Mouse (Mus musculus) forebrain, embryonic 16.5 days (tissue): ENCODE measurements around the gene Myo10. TPM values are rescaled to one million over a fixed set of nuclear protein-coding genes. Genes with fewer than 3 reads are reported as not detected.

Experiments
- ATAC-seq: fragments of 200-750 bp; cut with Nextera tagmentation; 2 replicates; pipeline ENCODE4 v1.8.0; 2017; ENCODE audit warnings: mild to moderate bottlenecking, moderate library complexity
- H3K27ac ChIP-seq: fragments of 300-500 bp; sonication (generic); 2 replicates; pipeline ENCODE4 v1.5.1; 2014; ENCODE audit warnings: low read length, control low read depth
- H3K27me3 ChIP-seq: fragments of 300-500 bp; sonication (generic); replicated peaks from 2 replicates; pipeline ENCODE4 v1.6.1; 2014; ENCODE audit warnings: low read length; ENCODE audit not compliant: control insufficient read depth, insufficient read depth
- H3K36me3 ChIP-seq: fragments of 300-500 bp; sonication (generic); 2 replicates; pipeline ENCODE4 v1.6.1; 2014; ENCODE audit not compliant: control insufficient read depth, insufficient read depth
- H3K4me1 ChIP-seq: fragments of 300-500 bp; sonication (generic); replicated peaks from 2 replicates; pipeline ENCODE4 v1.6.1; 2014; ENCODE audit warnings: low read length; ENCODE audit not compliant: control insufficient read depth, insufficient read depth
- H3K4me2 ChIP-seq: fragments of 300-500 bp; sonication (generic); 2 replicates; pipeline ENCODE4 v1.6.1; 2014; ENCODE audit warnings: mild to moderate bottlenecking, low read length, control low read depth
- H3K4me3 ChIP-seq: fragments of 300-500 bp; sonication (generic); replicated peaks from 2 replicates; pipeline ENCODE4 v1.5.1; 2014; ENCODE audit warnings: mild to moderate bottlenecking, low read length, control low read depth
- H3K9ac ChIP-seq: fragments of 300-500 bp; sonication (generic); replicated peaks from 2 replicates; pipeline ENCODE4 v1.6.1; 2014; ENCODE audit warnings: low read depth, low read length, control low read depth
- H3K9me3 ChIP-seq: fragments of 300-500 bp; sonication (generic); 2 replicates; pipeline ENCODE4 v1.6.1; 2016; ENCODE audit warnings: low read length; ENCODE audit not compliant: control insufficient read depth
- WGBS: fragments of 180-500 bp; shearing (Covaris S2); extraction: QIAGEN DNeasy Blood & Tissue Kit; methylation state at CpG from one replicate; pipeline ENCODE4 v1.1.7; 2014; 5-methylcytosine and 5-hydroxymethylcytosine counted together
- polyA plus RNA-seq: library from polyadenylated mRNA; unstranded; fragments of >200 nt; fragmentation: Nextera tagmentation; extraction: Ambion mirVana; gene quantifications from 2 replicates; pipeline ENCODE4 v1.2.1, GENCODE M21; 2015

Myo10 gene
- polyA plus RNA-seq, 1 experiment from 2014 or later: 38.4 TPM

- WGBS: 65% methylated on average over 4 of the region's 4 CpGs
- Histone ChIP-seq H3K4me1 (peaks cover 10% of the 10 kb centered on the region), H3K36me3 (no peaks in the 10 kb centered on the region), H3K4me3 (no peak overlapping the region), H3K27me3 (peaks cover 34% of the 10 kb centered on the region), H3K9ac (no peak overlapping the region), H3K4me2 (no peak overlapping the region), H3K9me3 (no peaks in the 10 kb centered on the region), H3K27ac (no peak overlapping the region)
- ATAC-seq: no peak
These were observed 3.1 kb downstream of the Myo10 start for GRCm38 (mm10) chr15:25625471-25625870.

GRCm38 (mm10) chr15:25627012-25627411 lies 4.7 kb downstream of the Myo10 start:
- Histone ChIP-seq H3K4me2 (no peak overlapping the region), H3K9me3 (no peaks in the 10 kb centered on the region), H3K27ac (no peak overlapping the region), H3K27me3 (peaks cover 19% of the 10 kb centered on the region), H3K4me3 (no peak overlapping the region), H3K4me1 (peaks cover 6% of the 10 kb centered on the region), H3K9ac (no peak overlapping the region), H3K36me3 (no peaks in the 10 kb centered on the region)
- no peak for ATAC-seq
- WGBS: 89% methylated on average over 7 of the region's 7 CpGs

- H3K4me3 ChIP-seq: no peak overlapping the region
- peaks cover 1% of the 10 kb centered on the region for H3K4me1 ChIP-seq
- H3K4me2 ChIP-seq: no peak overlapping the region
- no peak overlapping the region for H3K27ac ChIP-seq
- no peak overlapping the region for H3K9ac ChIP-seq
- H3K36me3 ChIP-seq: no peaks in the 10 kb centered on the region
- ATAC-seq: no peak
- 89% methylated on average over 2 of the region's 2 CpGs for WGBS
- H3K27me3 ChIP-seq: peaks cover 17% of the 10 kb centered on the region
- H3K9me3 ChIP-seq: no peaks in the 10 kb centered on the region
These were observed 5.9 kb downstream of the Myo10 start for GRCm38 (mm10) chr15:25628251-25628650.

GRCm38 (mm10) chr15:25630716-25631115 lies 8.4 kb downstream of the Myo10 start:
- Histone ChIP-seq H3K4me1 (no peaks in the 10 kb centered on the region), H3K9me3 (no peaks in the 10 kb centered on the region), H3K4me3 (no peak overlapping the region), H3K27me3 (no peaks in the 10 kb centered on the region), H3K36me3 (no peaks in the 10 kb centered on the region), H3K9ac (no peak overlapping the region), H3K27ac (no peak overlapping the region), H3K4me2 (no peak overlapping the region)
- ATAC-seq: no peak
- 68% methylated on average over 9 of the region's 9 CpGs for WGBS

- Histone ChIP-seq H3K4me2 (no peak overlapping the region), H3K27me3 (no peaks in the 10 kb centered on the region), H3K27ac (no peak overlapping the region), H3K9me3 (no peaks in the 10 kb centered on the region), H3K4me3 (no peak overlapping the region), H3K9ac (no peak overlapping the region), H3K36me3 (no peaks in the 10 kb centered on the region), H3K4me1 (no peaks in the 10 kb centered on the region)
- ATAC-seq: no peak
- 88% methylated on average over 6 of the region's 6 CpGs for WGBS
These were observed 9.0 kb downstream of the Myo10 start for GRCm38 (mm10) chr15:25631332-25631731.

- H3K9ac ChIP-seq: no peak overlapping the region
- H3K27ac ChIP-seq: no peak overlapping the region
- H3K4me2 ChIP-seq: no peak overlapping the region
- ATAC-seq: no peak
- H3K9me3 ChIP-seq: no peaks in the 10 kb centered on the region
- H3K4me1 ChIP-seq: no peaks in the 10 kb centered on the region
- no peak overlapping the region for H3K4me3 ChIP-seq
- H3K27me3 ChIP-seq: no peaks in the 10 kb centered on the region
- H3K36me3 ChIP-seq: no peaks in the 10 kb centered on the region
- WGBS: 89% methylated on average over 11 of the region's 11 CpGs
These were observed 10.6 kb downstream of the Myo10 start for GRCm38 (mm10) chr15:25632902-25633301.

GRCm38 (mm10) chr15:25633674-25634340 lies 11.5 kb downstream of the Myo10 start:
- Histone ChIP-seq H3K9ac (no peak overlapping the region), H3K36me3 (no peaks in the 10 kb centered on the region), H3K9me3 (no peaks in the 10 kb centered on the region), H3K4me2 (no peak overlapping the region), H3K27ac (no peak overlapping the region), H3K4me3 (no peak overlapping the region), H3K4me1 (no peaks in the 10 kb centered on the region), H3K27me3 (no peaks in the 10 kb centered on the region)
- 69% methylated on average over 13 of the region's 13 CpGs for WGBS
- 0 out of 2 replicates have a peak, but pooled peaks have one; percentile 33 for ATAC-seq

GRCm38 (mm10) chr15:25637727-25638126 lies 15.4 kb downstream of the Myo10 start:
- ATAC-seq: no peak
- Histone ChIP-seq H3K4me2 (no peak overlapping the region), H3K27ac (no peak overlapping the region), H3K4me3 (no peak overlapping the region), H3K9ac (no peak overlapping the region), H3K36me3 (no peaks in the 10 kb centered on the region), H3K4me1 (peaks cover 10% of the 10 kb centered on the region), H3K27me3 (peaks cover 3% of the 10 kb centered on the region; the same call in 1 of the 2 replicates), H3K9me3 (no peaks in the 10 kb centered on the region)
- WGBS: 88% methylated on average over 9 of the region's 9 CpGs

- peaks cover 10% of the 10 kb centered on the region for H3K4me1 ChIP-seq
- no peak overlapping the region for H3K27ac ChIP-seq
- peaks cover 3% of the 10 kb centered on the region; the same call in 1 of the 2 replicates for H3K27me3 ChIP-seq
- no peak for ATAC-seq
- 88% methylated on average over 5 of the region's 5 CpGs for WGBS
- H3K4me3 ChIP-seq: no peak overlapping the region
- H3K4me2 ChIP-seq: no peak overlapping the region
- no peaks in the 10 kb centered on the region for H3K36me3 ChIP-seq
- no peak overlapping the region for H3K9ac ChIP-seq
- no peaks in the 10 kb centered on the region for H3K9me3 ChIP-seq
These were observed 16.9 kb downstream of the Myo10 start for GRCm38 (mm10) chr15:25639217-25639616.
